8 mouse cellular contexts compared by ENCODE assay signal in genomic region chrX:74367512-74367911, GRCm38 (mm10). TPM values are rescaled to one million over a fixed set of nuclear protein-coding genes. Genes with fewer than 3 reads are reported as not detected.
DNase-seq lines count a peak whose midpoint lies in the region; ATAC-seq lines count a peak whose summit lies in the region.

No protein-coding gene starts in this region.

- peak overlapping the region; percentile 73 for H3K9ac ChIP-seq in neural tube, embryonic 11.5 days (ENCODE audit: low read length)
- H3K9ac ChIP-seq in limb, embryonic 13.5 days: peak overlapping the region; percentile 81
- peak overlapping the region; percentile 55; the same call in 1 of the 2 replicates for H3K9ac ChIP-seq in stomach, embryonic 14.5 days (replicated peaks; ENCODE audit: low read depth, low read length)

- H3K27ac ChIP-seq in neural tube, embryonic 11.5 days (ENCODE audit: low read depth, low read length): no peak overlapping the region
- H3K27ac ChIP-seq in limb, embryonic 13.5 days: no peak overlapping the region
- no peak overlapping the region; the same call in 1 of the 2 replicates for H3K27ac ChIP-seq in stomach, embryonic 14.5 days (ENCODE audit: low read length)

- ATAC-seq in neural tube, embryonic 11.5 days (ENCODE audit: insufficient read depth, low FRiP score, low TSS enrichment): no peak
- ATAC-seq in limb, embryonic 13.5 days (ENCODE audit: low FRiP score, low read depth): no peak
- no peak for ATAC-seq in stomach, embryonic 14.5 days (ENCODE audit: insufficient number of reproducible peaks, insufficient read depth, low FRiP score, low read depth)

- no peaks in the 10 kb centered on the region for H3K9me3 ChIP-seq in neural tube, embryonic 11.5 days (ENCODE audit: control insufficient read depth, low read length)
- H3K9me3 ChIP-seq in limb, embryonic 13.5 days: no peaks in the 10 kb centered on the region
- no peaks in the 10 kb centered on the region for H3K9me3 ChIP-seq in stomach, embryonic 14.5 days (ENCODE audit: control insufficient read depth, low read depth, low read length)

- no peaks in the 10 kb centered on the region for H3K27me3 ChIP-seq in neural tube, embryonic 11.5 days (ENCODE audit: control insufficient read depth, insufficient read depth, low read length)
- H3K27me3 ChIP-seq in limb, embryonic 13.5 days: no peaks in the 10 kb centered on the region
- H3K27me3 ChIP-seq in stomach, embryonic 14.5 days (ENCODE audit: control insufficient read depth, insufficient read depth, low read length): no peaks in the 10 kb centered on the region

- H3K4me1 ChIP-seq in neural tube, embryonic 11.5 days (ENCODE audit: control insufficient read depth, insufficient read depth, low read length): no peaks in the 10 kb centered on the region
- peaks cover 11% of the 10 kb centered on the region for H3K4me1 ChIP-seq in limb, embryonic 13.5 days
- peaks cover 6% of the 10 kb centered on the region for H3K4me1 ChIP-seq in stomach, embryonic 14.5 days (ENCODE audit: control insufficient read depth, insufficient read depth, low read length)

- 72% methylated on average over 10 of the region's 10 CpGs for WGBS in neural tube, embryonic 11.5 days
- 64% methylated on average over 10 of the region's 10 CpGs for WGBS in limb, embryonic 13.5 days
- WGBS in stomach, embryonic 14.5 days: 57% methylated on average over 10 of the region's 10 CpGs

- H3K36me3 ChIP-seq in neural tube, embryonic 11.5 days (ENCODE audit: control insufficient read depth, insufficient read depth, low read length): no peaks in the 10 kb centered on the region
- peaks cover 12% of the 10 kb centered on the region; the same call in 1 of the 2 replicates for H3K36me3 ChIP-seq in limb, embryonic 13.5 days
- H3K36me3 ChIP-seq in stomach, embryonic 14.5 days (ENCODE audit: control insufficient read depth, insufficient read depth, low read length): no peaks in the 10 kb centered on the region; the same call in 1 of the 2 replicates

- peak overlapping the region; percentile 51 for H3K4me3 ChIP-seq in neural tube, embryonic 11.5 days (ENCODE audit: low read depth, low read length)
- H3K4me3 ChIP-seq in limb, embryonic 13.5 days: peak overlapping the region; percentile 61
- peak overlapping the region; percentile 51 for H3K4me3 ChIP-seq in stomach, embryonic 14.5 days (ENCODE audit: low read depth, low read length)

- DNase-seq in cerebellum, postnatal 10 days: peak; percentile 23 to 34
- no peak for DNase-seq in cerebellum, adult 9-10 months
- no peak for DNase-seq in neural tube, embryonic 11.5 days (ENCODE audit: low spot score)
- no peak for DNase-seq in neural tube, embryonic 10.5 days (ENCODE audit: extremely low spot score, low spot score)
- no peak for DNase-seq in layer of hippocampus, adult 9-11 months
- DNase-seq in spleen, postnatal 4 days (ENCODE audit: low spot score in 2 of 2): no peak

- H3K4me2 ChIP-seq in neural tube, embryonic 11.5 days (ENCODE audit: low read depth): peak overlapping the region; percentile 59
- peak overlapping the region; percentile 70 for H3K4me2 ChIP-seq in limb, embryonic 13.5 days (replicated peaks)
- H3K4me2 ChIP-seq in stomach, embryonic 14.5 days (replicated peaks; ENCODE audit: low read depth, low read length): peak overlapping the region; percentile 55

RNA-seq across cellular contexts. Expression of gene Ubl4a, which starts 5.5 kb away (rescaled TPM):
- 69.8 and 72.0 TPM in 2 replicates for polyA plus RNA-seq in neural tube, embryonic 11.5 days (2014; fragmentation: Nextera tagmentation; extraction: Ambion mirVana)
- polyA plus RNA-seq in limb, embryonic 13.5 days (2015; fragmentation: Nextera tagmentation; extraction: Ambion mirVana): 62.2 and 68.2 TPM in 2 replicates
- 73.7 and 77.5 TPM in 2 replicates for polyA plus RNA-seq in stomach, embryonic 14.5 days (2014; fragmentation: Nextera tagmentation; extraction: Ambion mirVana)

RNA-seq across cellular contexts. Expression of gene Slc10a3, which starts 5.6 kb away (rescaled TPM):
- polyA plus RNA-seq in neural tube, embryonic 11.5 days (2014; fragmentation: Nextera tagmentation; extraction: Ambion mirVana): 9.6 and 11.6 TPM in 2 replicates
- polyA plus RNA-seq in limb, embryonic 13.5 days (2015; fragmentation: Nextera tagmentation; extraction: Ambion mirVana): 19.6 and 21.3 TPM in 2 replicates
- polyA plus RNA-seq in stomach, embryonic 14.5 days (2014; fragmentation: Nextera tagmentation; extraction: Ambion mirVana): 18.1 and 20.0 TPM in 2 replicates

RNA-seq across cellular contexts. Expression of gene Lage3, which starts 14.1 kb away (rescaled TPM):
- polyA plus RNA-seq in neural tube, embryonic 11.5 days (2014; fragmentation: Nextera tagmentation; extraction: Ambion mirVana): 89.0 and 102 TPM in 2 replicates
- polyA plus RNA-seq in limb, embryonic 13.5 days (2015; fragmentation: Nextera tagmentation; extraction: Ambion mirVana): 114 and 115 TPM in 2 replicates
- polyA plus RNA-seq in stomach, embryonic 14.5 days (2014; fragmentation: Nextera tagmentation; extraction: Ambion mirVana): 112 and 116 TPM in 2 replicates

RNA-seq across cellular contexts. Expression of gene Fam3a, which starts 25.6 kb away (rescaled TPM):
- polyA plus RNA-seq in neural tube, embryonic 11.5 days (2014; fragmentation: Nextera tagmentation; extraction: Ambion mirVana): 27.8 and 30.8 TPM in 2 replicates
- 42.3 and 43.5 TPM in 2 replicates for polyA plus RNA-seq in limb, embryonic 13.5 days (2015; fragmentation: Nextera tagmentation; extraction: Ambion mirVana)
- 40.0 and 42.0 TPM in 2 replicates for polyA plus RNA-seq in stomach, embryonic 14.5 days (2014; fragmentation: Nextera tagmentation; extraction: Ambion mirVana)

RNA-seq across cellular contexts. Expression of gene Ikbkg, which starts 25.6 kb away (rescaled TPM):
- polyA plus RNA-seq in neural tube, embryonic 11.5 days (2014; fragmentation: Nextera tagmentation; extraction: Ambion mirVana): 24.4 and 27.7 TPM in 2 replicates
- 18.2 and 18.4 TPM in 2 replicates for polyA plus RNA-seq in limb, embryonic 13.5 days (2015; fragmentation: Nextera tagmentation; extraction: Ambion mirVana)
- 19.8 and 21.5 TPM in 2 replicates for polyA plus RNA-seq in stomach, embryonic 14.5 days (2014; fragmentation: Nextera tagmentation; extraction: Ambion mirVana)

Comparison
In these comparisons a context has a peak if more than half of its experiments do, and no peak if none do; other contexts are left out.
1. DNase-seq: peak in cerebellum, postnatal 10 days (2 of 2); none in cerebellum, adult 9-10 months (single experiment), neural tube, embryonic 11.5 days (single experiment), neural tube, embryonic 10.5 days (single experiment), layer of hippocampus, adult 9-11 months (single experiment) and spleen, postnatal 4 days (0 of 2).
2. Peak in every context shown above with its lines, with median percentiles within 50 percentile points of each other: H3K4me2 ChIP-seq, H3K4me3 ChIP-seq and H3K9ac ChIP-seq.